Mouse (Mus musculus) embryonic fibroblast, embryonic 13.5 days (primary cell): Measurements from ENCODE around the gene Akr1e1. TPM values are rescaled to one million over a fixed set of nuclear protein-coding genes. Genes with fewer than 3 reads are reported as not detected.
A peak's percentile ranks its signal among the peaks of the same experiment; 100 is the strongest.
"Not testable (repeated sequence)": the region's sequence is repeated elsewhere in the genome, so short reads cannot be mapped to it uniquely, and the experiment has no call there.

Source experiments
- H3K27ac ChIP-seq: 2 replicates; pipeline ENCODE4 v1.5.1; 2012; ENCODE audit warnings: low read length, control low read depth, inconsistent platforms; ENCODE audit not compliant: insufficient read depth
- H3K4me1 ChIP-seq: 2 replicates; pipeline ENCODE4 v1.6.1; 2011; ENCODE audit warnings: low read length; ENCODE audit not compliant: control insufficient read depth, insufficient read depth
- H3K4me3 ChIP-seq: 2 replicates; pipeline ENCODE4 v1.5.1; 2011; ENCODE audit warnings: mild to moderate bottlenecking, control low read depth, low read length; ENCODE audit not compliant: insufficient read depth
- CTCF ChIP-seq: IDR thresholded peaks from 2 replicates; pipeline ENCODE4 v1.5.1; 2011; ENCODE audit warnings: mild to moderate bottlenecking, control low read depth, low read length, moderate library complexity, borderline replicate concordance; ENCODE audit not compliant: insufficient read depth
- POLR2A ChIP-seq: IDR thresholded peaks from 2 replicates; pipeline ENCODE4 v1.6.1; 2011; ENCODE audit warnings: low read depth, mild to moderate bottlenecking, control low read depth, low read length, moderate library complexity
- polyA plus RNA-seq: library from polyadenylated mRNA; stranded (reverse); fragments of >200 nt; gene quantifications from 2 replicates; pipeline ENCODE4 v1.2.4, GENCODE M21; 2011; ENCODE audit warnings: low read depth; ENCODE audit not compliant: missing spikeins, insufficient read length

Akr1e1 gene
- 28.6 and 32.0 TPM in 2 replicates for polyA plus RNA-seq

- peak within 1 kb of the TSS; percentile 80 for H3K4me3 ChIP-seq
- H3K27ac ChIP-seq, result 0 out of 2 replicates have a peak within 1 kb of the TSS, but pooled peaks have one; percentile 13
- no peaks in the 10 kb centered on the region for H3K4me1 ChIP-seq
- TF ChIP-seq POLR2A, result peak; percentile 87
- TF ChIP-seq CTCF, result no peak
Observed at GRCm38 (mm10) chr13:4608961-4609409, at the start of gene Akr1e1. Akr1e1 (minus strand) TSS chr13:4609174.

- H3K4me3 ChIP-seq, result no peak overlapping the region
- H3K27ac ChIP-seq, result no peak overlapping the region
- H3K4me1 ChIP-seq, result peaks cover 2% of the 10 kb centered on the region; the same call in 1 of the 2 replicates
- TF ChIP-seq POLR2A (no peak), CTCF (no peak)
Observed at GRCm38 (mm10) chr13:4658346-4658745, 49.4 kb upstream of the Akr1e1 start.

- H3K27ac ChIP-seq, result no peak overlapping the region
- TF ChIP-seq POLR2A (no peak), CTCF (no peak)
- 0 out of 2 replicates have a peak, but pooled peaks cover 2% of the 10 kb centered on the region for H3K4me1 ChIP-seq
- no peak overlapping the region for H3K4me3 ChIP-seq
Observed at GRCm38 (mm10) chr13:4656277-4657146, 47.5 kb upstream of the Akr1e1 start.

- no peaks in the 10 kb centered on the region for H3K4me1 ChIP-seq
- TF ChIP-seq POLR2A (no peak), CTCF (no peak)
- no peak overlapping the region for H3K4me3 ChIP-seq
- no peak overlapping the region for H3K27ac ChIP-seq
Observed at GRCm38 (mm10) chr13:4650190-4650589, 41.2 kb upstream of the Akr1e1 start.

- no peak for TF ChIP-seq POLR2A
- no peak overlapping the region for H3K4me3 ChIP-seq
Observed at GRCm38 (mm10) chr13:4645248-4645647, 36.3 kb upstream of the Akr1e1 start.

GRCm38 (mm10) chr13:4610902-4611301, 1.9 kb upstream of the Akr1e1 start:
- Histone ChIP-seq H3K27ac (no peak overlapping the region), H3K4me3 (no peak overlapping the region), H3K4me1 (no peaks in the 10 kb centered on the region)
- no peak for TF ChIP-seq POLR2A
- no peak for TF ChIP-seq CTCF

More at GRCm38 (mm10) chr13:4645248-4645647, 36.3 kb upstream of the Akr1e1 start:
- Histone ChIP-seq H3K27ac (no peak overlapping the region), H3K4me1 (no peaks in the 10 kb centered on the region)

- no peak for TF ChIP-seq CTCF
- TF ChIP-seq POLR2A, result no peak
- peak overlapping the region; percentile 80 for H3K4me3 ChIP-seq
- no peaks in the 10 kb centered on the region for H3K4me1 ChIP-seq
- 0 out of 2 replicates have a peak overlapping the region, but pooled peaks have one; percentile 13 for H3K27ac ChIP-seq
Observed at GRCm38 (mm10) chr13:4608530-4608929, 444 bp downstream of the Akr1e1 start.

- TF ChIP-seq CTCF, result no peak
- no peak for TF ChIP-seq POLR2A
- no peaks in the 10 kb centered on the region for H3K4me1 ChIP-seq
- H3K27ac ChIP-seq, result no peak overlapping the region
- no peak overlapping the region for H3K4me3 ChIP-seq
Observed at GRCm38 (mm10) chr13:4606821-4607220, 2.2 kb downstream of the Akr1e1 start.

GRCm38 (mm10) chr13:4603431-4603830, 5.5 kb downstream of the Akr1e1 start:
- H3K27ac ChIP-seq, H3K4me1 ChIP-seq, H3K4me3 ChIP-seq: not testable (repeated sequence)

GRCm38 (mm10) chr13:4576921-4577320, 32.1 kb downstream of the Akr1e1 start:
- Histone ChIP-seq H3K27ac (no peak overlapping the region), H3K4me3 (no peak overlapping the region), H3K4me1 (no peaks in the 10 kb centered on the region)
- TF ChIP-seq CTCF (no peak), POLR2A (no peak)

- no peak within 1 kb of the TSS for H3K4me3 ChIP-seq
- H3K4me1 ChIP-seq, result no peaks in the 10 kb centered on the region
- TF ChIP-seq CTCF (no peak), POLR2A (no peak)
- no peak within 1 kb of the TSS for H3K27ac ChIP-seq
Observed at GRCm38 (mm10) chr13:4573871-4574270, 35.1 kb downstream of the Akr1e1 start, which contains the start of gene Akr1c21. Akr1c21 (plus strand) TSS chr13:4574075.
